Mouse (Mus musculus): ENCODE results near the gene Enpp4. TPM values are rescaled to one million over a fixed set of nuclear protein-coding genes. Genes with fewer than 3 reads are reported as not detected.

Enpp4 gene
- 1 to 10 TPM; 2.3 to 7.5 (median 5.8) TPM for polyA plus RNA-seq (2017; shearing (Covaris generic))

DNA sequence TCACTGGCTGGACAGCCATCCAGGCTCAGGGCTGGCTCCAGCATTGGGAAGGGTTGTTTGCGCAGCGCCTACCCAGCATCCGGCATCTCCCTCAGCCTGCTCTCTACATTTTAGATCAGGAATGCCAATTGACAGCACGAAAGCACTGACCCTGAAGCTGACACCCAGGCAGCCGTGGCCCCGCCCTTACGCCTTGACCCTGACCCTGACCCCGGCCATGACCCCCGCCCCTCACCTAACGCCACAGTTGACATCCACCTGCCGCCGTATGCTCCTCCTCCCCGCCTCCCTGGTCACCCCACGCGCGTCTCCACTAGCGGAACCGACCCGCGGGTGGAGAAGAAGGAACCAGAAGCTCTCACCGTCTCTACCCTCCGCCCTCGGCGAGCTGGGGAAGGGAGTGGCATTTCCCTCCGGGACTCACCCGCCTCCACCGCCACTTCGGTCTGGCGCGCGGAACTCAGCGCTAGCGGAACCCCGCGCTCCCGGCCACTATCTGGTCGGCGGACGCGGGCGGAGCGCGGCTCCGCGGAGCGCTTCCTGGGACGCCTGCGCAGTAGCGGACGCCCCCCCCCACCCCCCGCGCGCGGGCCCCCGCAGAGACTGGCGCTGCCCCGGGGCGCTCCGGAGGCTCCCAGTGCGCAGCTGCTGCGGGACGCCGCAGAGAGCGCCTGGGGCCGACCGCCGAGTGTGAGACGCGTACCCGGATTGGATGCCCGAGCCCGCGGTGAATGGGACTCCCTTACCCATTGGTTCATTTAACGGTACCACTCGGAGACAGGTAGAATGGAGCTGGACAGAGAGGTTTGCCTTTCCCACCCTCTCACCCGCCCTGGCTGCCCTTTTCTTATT is at the start of gene Enpp4:
Gene Enpp4, minus strand, starts transcription at position 523 of the 852 bp plus-strand sequence.
- ATAC-seq, result peak; percentile 97

DNA sequence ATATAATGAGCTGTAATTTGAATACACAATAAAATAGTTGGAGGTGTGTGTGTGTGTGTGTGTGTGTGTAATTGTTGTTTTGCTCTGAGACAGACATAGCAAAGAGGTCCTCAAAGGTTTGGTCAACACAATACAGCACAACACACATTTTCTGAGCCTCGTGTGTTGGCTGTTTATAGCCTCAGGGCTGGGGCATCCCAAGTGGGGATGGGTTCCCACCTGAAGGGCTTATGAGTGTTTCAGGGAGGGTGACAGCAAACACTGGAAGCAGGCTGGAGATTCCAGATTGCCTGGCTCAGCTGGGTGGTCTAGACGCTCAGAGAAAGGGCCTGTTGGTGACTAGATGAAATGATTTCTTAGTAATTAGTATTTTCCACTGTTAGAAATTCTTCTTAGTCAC is 49.6 kb upstream of the Enpp4 start:
- ATAC-seq, result no peak

DNA sequence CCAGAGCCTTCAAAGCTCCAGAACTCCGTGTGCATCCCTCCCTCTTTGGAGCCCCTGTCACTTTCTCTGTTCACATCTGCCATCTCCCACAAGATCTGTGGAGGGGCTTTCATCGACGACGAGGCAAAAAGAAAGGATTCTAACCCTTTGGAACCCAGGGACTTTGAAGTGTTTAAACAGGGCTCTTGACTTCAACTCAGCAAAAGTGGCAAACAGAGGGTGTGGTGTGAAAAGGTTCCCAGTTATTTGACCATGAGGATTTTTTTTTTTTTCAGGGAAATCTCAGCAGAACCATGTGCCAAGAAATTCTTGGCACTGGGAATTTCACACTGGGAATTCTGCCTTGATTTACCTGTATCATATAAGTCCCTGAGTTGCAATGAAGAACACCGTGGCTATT is 48.3 kb upstream of the Enpp4 start:
- ATAC-seq, result no peak

DNA sequence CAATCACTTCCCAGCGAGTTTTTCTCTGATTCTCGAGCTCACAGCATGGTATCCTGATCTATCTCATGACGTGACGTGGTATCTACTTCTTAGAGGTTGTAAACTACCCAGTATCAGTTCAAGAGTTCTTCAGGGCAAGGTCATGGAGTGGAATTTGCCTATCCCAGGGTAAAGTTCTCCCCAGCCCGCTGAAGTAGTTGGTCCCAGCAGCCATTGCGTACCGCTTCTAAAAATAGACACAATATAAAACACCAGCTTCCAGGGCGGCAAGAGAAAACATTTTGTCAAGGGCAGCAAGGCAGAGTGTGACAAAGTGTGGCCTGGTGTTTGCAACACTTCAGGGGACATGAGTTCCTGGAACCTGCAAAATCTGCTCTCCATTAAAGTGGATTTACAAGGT is 46.3 kb upstream of the Enpp4 start:
- ATAC-seq, result no peak

DNA sequence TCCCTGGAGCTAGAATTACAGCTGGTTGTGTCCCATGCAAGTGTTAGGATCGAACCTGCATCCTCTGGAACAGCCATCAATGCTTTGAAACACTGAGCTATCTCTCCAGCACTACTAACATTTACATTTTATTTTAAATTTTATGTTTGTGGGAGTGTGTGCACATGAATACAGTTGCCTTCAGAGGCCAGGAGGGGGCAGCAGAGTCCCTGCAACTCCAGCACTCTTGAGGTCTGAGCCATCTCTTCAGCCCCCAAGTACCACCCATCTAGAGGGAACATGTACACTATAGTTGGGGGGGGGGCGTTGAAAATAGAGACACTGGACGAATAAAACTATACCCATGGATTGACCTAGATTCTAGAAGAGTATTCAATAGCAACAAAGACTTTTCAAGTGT is 45.5 kb upstream of the Enpp4 start:
- no peak for ATAC-seq

DNA sequence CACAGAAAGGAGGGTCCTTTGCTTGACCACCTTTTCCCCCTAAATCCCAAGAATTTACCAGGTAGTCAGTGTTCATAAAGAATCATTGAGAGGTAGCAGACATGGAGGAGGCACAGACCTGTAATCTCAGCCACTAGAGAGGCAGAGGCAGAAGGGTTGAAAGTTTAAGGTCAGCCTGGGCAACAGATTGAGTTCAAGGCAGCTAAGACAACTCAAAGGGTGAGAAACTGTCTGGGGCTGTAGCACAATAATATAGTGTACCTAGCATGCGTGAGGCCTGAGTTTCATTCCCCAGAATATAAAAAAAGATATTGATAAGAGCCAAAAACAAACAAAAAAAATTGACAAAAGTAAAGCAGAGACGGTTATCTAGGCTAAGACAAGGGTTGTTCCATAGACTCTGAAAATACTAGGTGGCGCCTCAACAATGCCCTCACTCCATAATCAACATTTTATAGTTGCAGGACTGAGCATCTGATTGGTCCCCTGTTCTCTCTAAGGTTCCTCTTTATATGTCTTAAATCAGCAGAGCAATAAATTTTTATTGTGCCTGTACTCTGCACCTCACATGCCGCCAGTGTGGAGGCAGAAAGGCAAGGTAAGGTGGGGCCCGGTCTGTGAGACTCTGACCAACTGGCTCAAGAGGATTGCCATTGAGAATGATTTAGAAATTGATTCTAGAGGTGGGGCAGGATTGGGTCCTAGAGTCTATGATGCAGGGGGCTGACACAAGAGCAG is 42.7 kb upstream of the Enpp4 start:
- ATAC-seq, result no peak

DNA sequence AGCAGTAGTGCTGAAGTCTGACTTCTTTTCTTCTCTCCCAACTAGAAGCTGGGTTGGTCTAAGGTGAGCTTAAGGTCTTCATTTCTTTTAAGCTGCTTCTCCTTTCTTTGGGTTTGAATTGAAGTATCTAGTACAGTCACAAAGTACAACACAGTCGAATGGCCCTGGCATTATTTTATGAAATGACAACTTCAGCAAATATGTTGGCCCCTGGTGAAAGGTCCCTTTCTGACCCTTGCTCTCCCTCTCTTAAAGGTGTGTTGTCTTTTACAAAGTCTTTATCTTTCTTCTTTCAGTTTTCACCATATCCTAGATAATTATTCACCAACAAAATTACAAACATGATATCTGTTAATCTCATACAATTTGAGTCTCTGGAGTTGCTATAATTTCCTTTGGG is 40.2 kb upstream of the Enpp4 start:
- no peak for ATAC-seq

DNA sequence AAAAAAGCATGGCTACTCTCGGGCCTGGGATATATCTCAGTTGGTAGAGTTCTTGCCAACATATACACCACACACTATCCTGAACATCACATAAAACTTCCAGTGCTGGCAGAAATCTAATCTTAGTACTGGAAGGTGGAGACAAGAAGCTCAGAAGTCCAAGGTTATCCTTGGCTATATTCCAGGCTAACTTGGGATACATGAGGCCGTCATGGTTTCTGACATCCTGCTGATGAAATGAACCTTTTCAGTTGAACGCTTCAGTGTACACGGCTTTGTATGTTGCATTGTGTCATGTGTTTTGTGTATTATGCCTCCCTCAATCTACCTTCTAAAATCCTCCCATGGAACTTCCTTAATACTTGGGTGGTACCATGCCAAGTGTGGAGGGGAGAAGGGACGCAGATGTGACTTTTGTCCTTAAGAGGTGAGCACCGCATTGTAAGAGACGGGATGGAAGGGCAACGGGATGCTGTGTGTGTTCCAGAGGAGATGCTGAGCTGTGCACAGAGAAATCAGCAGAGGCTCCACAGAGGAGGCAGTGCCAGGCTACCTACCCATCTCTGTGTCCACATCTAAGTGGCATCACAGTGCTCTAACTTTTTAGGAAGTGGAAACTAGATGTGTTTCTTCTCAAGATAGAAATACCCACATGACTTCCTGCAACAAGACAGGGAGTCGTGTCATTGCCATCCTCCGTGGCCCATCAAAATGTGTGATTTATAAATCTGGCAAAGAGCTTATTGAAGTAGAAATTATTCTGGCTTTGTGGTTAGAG is 31.4 kb upstream of the Enpp4 start:
- no peak for ATAC-seq

DNA sequence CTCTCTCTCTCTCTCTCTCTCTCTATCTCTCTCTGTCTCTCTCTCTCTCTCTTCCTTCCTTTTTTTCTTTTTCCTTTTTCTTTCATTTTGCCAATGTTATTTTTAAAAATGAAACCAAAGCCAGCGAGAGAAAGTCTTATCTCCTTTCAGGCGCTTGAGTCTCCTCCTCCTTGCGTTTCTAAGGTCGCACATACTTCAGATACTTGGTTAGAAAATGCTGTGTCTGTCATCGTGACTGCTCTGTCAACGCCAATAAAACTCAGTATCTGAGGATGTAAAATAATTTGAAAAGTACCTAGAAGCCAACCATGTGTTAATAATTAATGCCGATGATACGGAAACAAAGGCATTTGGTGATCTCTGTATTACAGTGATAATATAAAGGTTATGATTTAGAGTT is 30.4 kb upstream of the Enpp4 start:
- no peak for ATAC-seq

DNA sequence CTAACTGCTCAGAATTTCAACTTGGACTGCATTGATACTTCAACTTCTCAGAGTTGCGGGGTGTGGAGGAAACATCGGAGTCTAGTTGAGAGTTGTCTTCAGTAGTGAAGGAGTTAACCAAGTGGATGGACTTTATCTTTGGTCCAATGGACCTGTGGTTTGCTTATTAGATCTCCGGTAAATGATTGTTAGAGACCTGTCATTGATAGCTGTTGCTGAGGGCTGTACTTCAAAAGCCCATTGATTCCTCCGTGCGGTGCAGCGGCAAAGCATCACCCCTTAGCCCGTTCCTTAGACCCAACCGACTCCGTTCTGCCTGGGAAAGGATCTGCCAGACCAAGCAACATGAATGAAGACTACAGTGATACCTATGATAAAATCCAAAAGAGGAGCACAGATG is 28.9 kb upstream of the Enpp4 start:
- ATAC-seq, result no peak

DNA sequence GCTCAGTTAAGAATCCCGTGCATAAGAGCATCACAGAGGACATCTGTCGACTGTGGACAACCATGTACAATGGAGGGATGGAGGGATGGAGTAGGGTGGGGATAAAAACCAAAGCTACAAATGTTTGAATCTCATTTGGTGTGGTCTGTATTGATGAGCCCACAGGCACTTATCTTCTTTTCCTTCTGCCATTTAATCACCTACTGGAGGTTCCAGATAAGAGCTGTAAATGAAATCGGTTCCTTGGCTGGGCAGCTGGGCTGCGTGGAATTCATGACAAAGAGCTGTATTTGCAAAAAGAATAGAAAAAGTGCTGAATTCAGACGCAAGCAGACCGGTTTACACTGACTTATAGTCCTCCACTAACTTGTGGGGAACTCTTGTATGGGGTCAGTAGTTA is 28.5 kb upstream of the Enpp4 start:
- ATAC-seq, result no peak

DNA sequence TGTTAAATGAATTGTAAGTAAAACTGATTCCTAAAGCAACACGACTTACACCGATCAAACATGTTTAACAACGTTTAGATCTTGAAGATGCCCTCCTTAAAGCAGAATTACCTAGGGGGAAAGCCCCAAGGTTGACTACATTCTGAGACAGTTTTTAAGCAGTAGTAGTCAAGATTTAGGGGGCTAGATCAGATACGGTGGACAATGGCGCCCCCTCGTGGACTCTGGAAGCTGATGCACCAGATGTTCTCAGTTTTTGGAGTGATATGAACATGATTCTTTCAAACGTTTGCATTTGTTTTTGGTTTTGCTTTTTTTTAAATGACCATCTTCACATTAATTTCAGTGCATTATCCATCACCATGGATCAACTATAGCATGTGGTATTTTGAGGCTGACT is 24.8 kb upstream of the Enpp4 start:
- peak; percentile 68 for ATAC-seq

DNA sequence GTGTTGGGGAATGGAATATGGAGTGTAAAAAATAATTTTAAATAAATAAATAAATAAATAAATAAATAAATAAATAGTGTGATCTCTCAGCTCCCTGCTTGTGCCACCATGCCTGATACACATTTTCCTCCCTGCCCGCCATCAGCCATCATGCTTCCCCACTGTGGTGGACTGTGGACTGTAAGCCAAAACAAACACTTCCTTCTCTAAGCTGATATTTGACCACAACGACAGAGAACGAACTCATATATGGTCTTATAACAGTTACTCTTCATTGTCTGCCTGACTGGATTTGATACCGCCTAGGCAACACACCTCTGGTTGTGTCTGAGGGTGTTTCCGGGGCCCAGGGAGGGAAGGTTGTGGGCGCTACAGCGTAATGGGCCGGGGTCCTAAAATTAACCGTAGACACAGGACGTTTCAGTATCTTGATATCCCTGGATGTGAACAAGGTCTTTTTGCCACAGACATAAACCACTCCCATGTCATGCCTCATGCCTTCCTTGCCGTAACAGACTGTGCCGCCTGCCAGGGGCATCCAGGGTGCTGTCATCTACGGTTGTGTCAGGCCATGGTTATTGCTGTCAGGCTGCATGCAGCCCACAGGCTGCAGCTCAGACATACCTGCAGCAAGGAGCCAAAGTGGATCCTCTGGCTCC is 23.6 kb upstream of the Enpp4 start:
- no peak for ATAC-seq

DNA sequence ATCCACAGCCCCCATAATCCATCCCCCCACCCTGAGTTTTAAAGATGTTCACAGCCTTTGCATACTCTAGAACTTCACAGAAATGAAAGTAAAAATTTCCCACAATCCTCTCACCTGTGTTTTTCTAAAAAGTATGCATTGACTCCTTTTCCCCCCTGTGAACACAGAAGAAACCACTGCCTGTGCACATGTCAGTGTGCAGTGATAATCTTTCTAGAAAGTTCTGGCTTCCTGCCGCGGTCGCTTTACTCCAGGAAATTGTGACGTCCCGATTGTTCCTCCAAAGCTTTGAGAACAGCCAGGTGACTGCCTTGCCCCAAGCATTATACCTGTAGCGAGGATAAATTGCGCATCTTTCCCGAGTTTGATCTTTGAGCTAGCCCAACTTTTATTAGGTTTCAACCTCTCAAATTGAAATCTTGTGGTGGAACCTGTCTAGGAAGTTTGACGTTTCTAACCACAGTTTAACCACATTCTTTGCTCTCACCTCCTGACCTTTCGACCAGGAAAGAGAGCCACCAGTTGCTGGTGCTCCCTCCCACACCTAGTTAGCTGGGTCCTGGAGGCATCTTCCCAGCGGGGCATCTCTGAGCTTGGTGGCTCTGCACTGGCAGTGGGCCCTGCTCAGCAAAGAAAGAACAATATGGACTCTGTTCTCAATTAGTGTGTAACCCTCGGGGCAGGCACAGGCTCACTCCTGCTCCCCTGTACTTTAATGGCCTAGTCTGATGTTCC is 15.9 kb upstream of the Enpp4 start:
- ATAC-seq, result peak; percentile 81

DNA sequence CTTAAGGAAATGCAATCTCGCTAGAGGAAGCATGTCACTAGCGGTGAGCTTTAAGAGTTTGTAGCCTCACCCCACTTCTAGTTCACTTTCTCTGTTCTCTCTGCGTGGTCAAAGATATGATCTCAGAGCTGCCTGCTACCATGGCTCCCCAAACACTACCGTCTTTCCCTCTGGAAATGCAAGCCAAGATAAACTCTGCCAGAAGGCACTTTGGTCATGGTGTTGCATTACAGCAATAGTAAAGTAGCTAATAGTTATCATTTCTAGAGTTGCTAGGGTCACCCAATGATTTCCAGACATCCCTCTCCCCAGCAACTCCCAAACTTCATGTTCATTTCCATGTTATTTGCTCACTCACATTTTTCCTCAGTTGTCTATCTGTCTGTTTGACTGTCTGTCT is 12.6 kb upstream of the Enpp4 start:
- no peak for ATAC-seq

DNA sequence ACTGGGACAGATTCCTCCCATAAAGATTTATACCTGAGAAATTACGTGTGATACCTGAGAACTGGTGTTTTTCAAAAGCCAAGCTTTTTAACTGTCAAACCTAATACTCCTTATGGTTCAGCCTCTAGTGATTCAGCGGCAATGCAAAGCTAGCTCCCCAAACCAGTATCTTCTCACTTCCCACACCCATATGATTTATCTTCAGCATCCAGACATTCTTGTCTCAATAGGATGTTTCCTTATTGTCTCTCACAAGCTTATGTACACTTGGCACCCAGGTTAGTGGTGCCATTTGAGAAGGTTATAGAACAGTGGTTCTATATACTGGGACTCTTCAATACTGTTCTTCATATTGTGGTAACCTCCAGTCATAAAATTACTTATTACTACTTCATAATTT is 12.1 kb upstream of the Enpp4 start:
- ATAC-seq, result no peak

DNA sequence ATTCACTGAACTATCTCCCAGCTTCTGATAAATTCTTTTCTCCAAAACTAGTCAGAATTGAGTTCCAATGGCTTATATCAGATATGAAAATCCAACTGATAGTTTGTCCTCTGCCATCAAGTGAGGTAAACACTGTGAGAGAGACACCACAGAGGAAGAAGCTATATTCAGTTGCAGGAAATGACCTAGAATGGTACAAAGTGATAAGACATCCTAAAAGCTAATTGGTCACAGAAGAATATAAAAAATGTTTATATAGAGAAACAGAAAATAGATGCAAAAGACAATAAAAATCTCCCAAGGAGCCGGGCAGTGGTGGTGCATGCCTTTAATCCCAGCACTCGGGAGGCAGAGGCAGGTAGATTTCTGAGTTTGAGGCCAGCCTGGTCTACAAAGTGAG is 11.0 kb upstream of the Enpp4 start:
- ATAC-seq, result no peak

DNA sequence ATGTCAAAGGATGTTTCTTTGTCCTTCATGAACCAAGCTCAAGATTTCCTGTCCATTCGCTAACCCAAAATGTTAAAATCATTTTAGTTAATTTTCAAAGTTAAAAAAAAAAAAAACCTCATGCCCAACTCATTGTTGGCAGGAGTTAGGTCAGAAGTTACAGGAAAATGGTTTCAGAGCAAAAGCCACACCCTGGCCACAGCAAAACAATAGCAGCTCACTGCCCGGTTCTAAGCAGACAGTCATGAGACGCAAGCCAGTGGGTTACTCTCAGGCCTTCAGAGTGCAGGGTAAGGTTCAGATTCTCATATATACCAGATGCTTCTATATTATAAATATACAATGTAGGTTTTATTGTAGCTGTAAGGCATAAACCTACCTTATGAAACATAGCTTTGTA is 2.7 kb upstream of the Enpp4 start:
- no peak for ATAC-seq

DNA sequence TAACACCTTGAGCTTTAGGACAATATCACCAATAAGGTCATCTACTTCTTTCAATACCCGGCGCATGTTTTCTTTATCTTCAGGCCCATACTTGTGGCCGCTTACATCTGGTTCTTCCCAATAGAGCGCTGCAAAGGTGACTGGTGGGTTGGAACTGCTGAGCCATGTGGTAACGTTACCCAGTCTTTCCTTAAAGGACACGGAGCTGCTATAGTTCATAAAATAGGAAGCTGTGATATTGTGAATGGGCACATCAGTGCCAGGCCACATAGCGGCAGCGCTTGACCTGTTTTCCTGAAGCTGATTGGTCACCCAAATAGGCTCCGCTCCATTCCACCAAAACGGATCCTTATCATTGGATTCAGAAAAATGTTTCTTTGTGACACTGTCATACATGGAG is 3.6 kb downstream of the Enpp4 start:
- no peak for ATAC-seq

DNA sequence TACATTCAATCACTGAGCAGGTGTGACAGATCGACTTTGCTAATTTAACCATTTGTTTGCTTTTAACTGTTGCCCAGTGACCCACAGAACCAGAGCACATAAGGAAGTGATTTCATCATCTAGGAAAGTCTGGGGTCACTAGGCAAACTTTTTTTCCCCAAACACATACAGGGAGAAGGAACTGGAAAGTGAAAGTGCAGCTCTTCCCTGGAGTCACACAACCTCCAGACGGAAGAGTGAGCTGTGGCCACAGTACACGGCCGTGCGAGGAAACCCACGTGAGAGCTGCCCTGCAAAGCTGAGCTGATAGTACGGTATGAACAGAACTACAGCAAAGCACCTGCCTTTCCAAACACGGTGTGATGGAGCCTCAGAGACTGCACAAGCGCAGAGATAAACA is 4.7 kb downstream of the Enpp4 start:
- no peak for ATAC-seq

DNA sequence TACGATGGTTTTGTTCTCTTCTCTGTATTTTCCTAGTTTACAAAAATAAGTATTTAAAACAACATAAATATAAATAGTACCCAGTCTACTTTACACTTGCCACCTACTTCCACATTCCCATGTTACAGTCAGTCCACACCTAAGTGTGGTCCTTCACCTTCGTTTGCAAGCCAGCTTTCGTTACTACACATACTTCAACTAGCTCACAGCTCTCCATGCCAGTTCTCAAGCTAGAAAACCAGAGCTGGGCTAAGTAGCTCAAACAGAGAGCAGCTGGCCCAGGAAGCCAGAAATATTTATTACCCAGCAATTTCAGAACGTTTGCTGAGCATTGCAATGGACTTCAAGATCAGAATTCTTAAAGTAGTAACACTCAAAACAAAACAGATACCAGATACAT is 5.1 kb downstream of the Enpp4 start:
- no peak for ATAC-seq

DNA sequence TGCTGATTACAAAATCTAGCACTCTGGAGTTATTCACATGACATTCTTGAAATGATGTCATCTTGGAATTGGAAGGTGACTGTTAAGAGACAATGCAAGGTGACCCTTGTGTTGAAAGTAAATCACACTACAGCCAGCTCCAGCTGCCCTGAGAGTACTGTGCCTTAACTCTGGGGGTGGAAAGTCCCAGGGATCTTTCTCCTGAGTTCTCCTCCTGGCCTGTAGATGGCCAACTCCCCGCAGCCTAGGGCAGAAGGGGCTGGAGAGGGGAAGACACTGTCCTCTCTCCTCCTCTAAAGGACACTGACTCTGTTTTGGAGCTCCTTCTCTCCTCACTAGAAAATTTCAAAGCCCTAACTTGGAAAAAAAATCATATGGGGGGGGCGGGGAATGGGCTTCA is 14.1 kb downstream of the Enpp4 start:
- ATAC-seq, result no peak

Measured in inflammation-experienced regulatory T-cells, adult 6 months (primary cell).